Mouse (Mus musculus) B cell, adult 67 days (primary cell): ENCODE results near the gene Ntn4. TPM values are rescaled to one million over a fixed set of nuclear protein-coding genes. Genes with fewer than 3 reads are reported as not detected.

ENCODE experiments used
- total RNA-seq, 2 experiments: library from RNA; stranded (reverse); gene quantifications; 4 replicates each; pipeline ENCODE4 v1.2.4; 2023

Gene Ntn4
- total RNA-seq: not detected

DNA sequence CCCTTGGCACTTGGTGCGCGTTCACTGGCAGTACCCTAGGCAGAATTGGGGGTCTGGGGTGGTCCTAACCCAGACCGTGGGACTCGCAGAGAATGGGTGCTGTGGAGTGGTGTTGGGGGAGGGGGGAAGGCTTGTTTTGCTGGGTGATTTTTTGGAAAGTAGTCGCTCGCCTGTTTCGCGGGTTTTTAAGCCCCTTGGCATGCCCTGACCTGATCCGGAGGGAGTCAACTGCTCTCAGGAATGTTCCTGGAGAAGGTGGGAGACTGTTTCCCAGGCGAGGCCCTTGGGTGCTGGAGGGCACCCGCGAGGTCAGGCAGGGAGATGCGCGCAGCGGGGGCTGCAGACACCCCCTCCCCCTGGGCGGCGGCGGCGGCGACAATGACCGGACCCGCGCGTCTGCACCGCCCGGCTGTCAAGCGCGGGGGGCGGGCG, at the start of gene Ntn4:
Gene Ntn4, plus strand, starts transcription at position 161 of the 432 bp plus-strand sequence.

Other genes with a start within 250 kb of the Ntn4 start
- gene Lta4h, start 187.3 kb upstream of the Ntn4 start, total RNA-seq: 10 to 100 TPM; 65.7 to 72.6 TPM
- gene Hal, start 151.9 kb upstream of the Ntn4 start, total RNA-seq: 1 to 10 TPM in 1 of 2 experiments, under 1 TPM in 1; 0.47 to 1.4 TPM
- gene Amdhd1, start 100.6 kb upstream of the Ntn4 start, total RNA-seq: not detected
- gene Ccdc38, start 100.0 kb upstream of the Ntn4 start, total RNA-seq: not detected
- gene Snrpf, start 51.0 kb upstream of the Ntn4 start, total RNA-seq: 10 to 100 TPM; 11.8 to 16.6 TPM
- gene Usp44, start 190.9 kb downstream of the Ntn4 start, total RNA-seq: under 1 TPM in 1 of 2 experiments, not detected in 1; 0.17 TPM